Mouse (Mus musculus): ENCODE data around the gene St6galnac3. TPM values are rescaled to one million over a fixed set of nuclear protein-coding genes. Genes with fewer than 3 reads are reported as not detected.

St6galnac3 gene
- total RNA-seq, 1 experiment from 2014 or later, result 9.1 TPM

GRCm38 (mm10) chr3:153339940-153340339, 385.0 kb downstream of the St6galnac3 start:
- no peak for ATAC-seq (replicated peaks in 1 of 2; ENCODE audit: insufficient read depth in 1 of 2, low FRiP score in 2 of 2, low TSS enrichment in 1 of 2, low read depth in 1 of 2, poor library complexity in 2 of 2, severe bottlenecking in 2 of 2)

GRCm38 (mm10) chr3:153339091-153339490, 385.9 kb downstream of the St6galnac3 start:
- no peak for ATAC-seq (replicated peaks in 1 of 2; ENCODE audit: insufficient read depth in 1 of 2, low FRiP score in 2 of 2, low TSS enrichment in 1 of 2, low read depth in 1 of 2, poor library complexity in 2 of 2, severe bottlenecking in 2 of 2)

- ATAC-seq (replicated peaks in 1 of 2; ENCODE audit: insufficient read depth in 1 of 2, low FRiP score in 2 of 2, low TSS enrichment in 1 of 2, low read depth in 1 of 2, poor library complexity in 2 of 2, severe bottlenecking in 2 of 2), result no peak
These were observed 387.2 kb downstream of the St6galnac3 start for GRCm38 (mm10) chr3:153337779-153338178.

GRCm38 (mm10) chr3:153337221-153337620, 387.8 kb downstream of the St6galnac3 start:
- ATAC-seq (replicated peaks in 1 of 2; ENCODE audit: insufficient read depth in 1 of 2, low FRiP score in 2 of 2, low TSS enrichment in 1 of 2, low read depth in 1 of 2, poor library complexity in 2 of 2, severe bottlenecking in 2 of 2), result no peak

- ATAC-seq (replicated peaks in 1 of 2; ENCODE audit: insufficient read depth in 1 of 2, low FRiP score in 2 of 2, low TSS enrichment in 1 of 2, low read depth in 1 of 2, poor library complexity in 2 of 2, severe bottlenecking in 2 of 2), result no peak
These were observed 390.7 kb downstream of the St6galnac3 start for GRCm38 (mm10) chr3:153334152-153334825.

- no peak for ATAC-seq (replicated peaks in 1 of 2; ENCODE audit: insufficient read depth in 1 of 2, low FRiP score in 2 of 2, low TSS enrichment in 1 of 2, low read depth in 1 of 2, poor library complexity in 2 of 2, severe bottlenecking in 2 of 2)
These were observed 400.7 kb downstream of the St6galnac3 start for GRCm38 (mm10) chr3:153324307-153324706.

- ATAC-seq (replicated peaks in 1 of 2; ENCODE audit: insufficient read depth in 1 of 2, low FRiP score in 2 of 2, low TSS enrichment in 1 of 2, low read depth in 1 of 2, poor library complexity in 2 of 2, severe bottlenecking in 2 of 2), result no peak
These were observed 401.5 kb downstream of the St6galnac3 start for GRCm38 (mm10) chr3:153323446-153323845.

- ATAC-seq (replicated peaks in 1 of 2; ENCODE audit: insufficient read depth in 1 of 2, low FRiP score in 2 of 2, low TSS enrichment in 1 of 2, low read depth in 1 of 2, poor library complexity in 2 of 2, severe bottlenecking in 2 of 2), result peak; percentile 39 to 46; a peak in 3 of 4 replicates
These were observed 411.4 kb downstream of the St6galnac3 start for GRCm38 (mm10) chr3:153313583-153313982.

- no peak for ATAC-seq (replicated peaks in 1 of 2; ENCODE audit: insufficient read depth in 1 of 2, low FRiP score in 2 of 2, low TSS enrichment in 1 of 2, low read depth in 1 of 2, poor library complexity in 2 of 2, severe bottlenecking in 2 of 2)
These were observed 411.8 kb downstream of the St6galnac3 start for GRCm38 (mm10) chr3:153313167-153313566.

GRCm38 (mm10) chr3:153312006-153312405, 413.0 kb downstream of the St6galnac3 start:
- ATAC-seq (replicated peaks in 1 of 2; ENCODE audit: insufficient read depth in 1 of 2, low FRiP score in 2 of 2, low TSS enrichment in 1 of 2, low read depth in 1 of 2, poor library complexity in 2 of 2, severe bottlenecking in 2 of 2), result no peak

GRCm38 (mm10) chr3:153308379-153308778, 416.6 kb downstream of the St6galnac3 start:
- ATAC-seq (replicated peaks in 1 of 2; ENCODE audit: insufficient read depth in 1 of 2, low FRiP score in 2 of 2, low TSS enrichment in 1 of 2, low read depth in 1 of 2, poor library complexity in 2 of 2, severe bottlenecking in 2 of 2), result peak; percentile 39 to 59; a peak in 3 of 4 replicates

GRCm38 (mm10) chr3:153305153-153305552, 419.8 kb downstream of the St6galnac3 start:
- no peak for ATAC-seq (replicated peaks in 1 of 2; ENCODE audit: insufficient read depth in 1 of 2, low FRiP score in 2 of 2, low TSS enrichment in 1 of 2, low read depth in 1 of 2, poor library complexity in 2 of 2, severe bottlenecking in 2 of 2)

GRCm38 (mm10) chr3:153302376-153302775, 422.6 kb downstream of the St6galnac3 start:
- no peak for ATAC-seq (replicated peaks in 1 of 2; ENCODE audit: insufficient read depth in 1 of 2, low FRiP score in 2 of 2, low TSS enrichment in 1 of 2, low read depth in 1 of 2, poor library complexity in 2 of 2, severe bottlenecking in 2 of 2)

GRCm38 (mm10) chr3:153296375-153297068, 428.5 kb downstream of the St6galnac3 start:
- ATAC-seq (replicated peaks in 1 of 2; ENCODE audit: insufficient read depth in 1 of 2, low FRiP score in 2 of 2, low TSS enrichment in 1 of 2, low read depth in 1 of 2, poor library complexity in 2 of 2, severe bottlenecking in 2 of 2), result no peak

GRCm38 (mm10) chr3:153292853-153293252, 432.1 kb downstream of the St6galnac3 start:
- ATAC-seq (replicated peaks in 1 of 2; ENCODE audit: insufficient read depth in 1 of 2, low FRiP score in 2 of 2, low TSS enrichment in 1 of 2, low read depth in 1 of 2, poor library complexity in 2 of 2, severe bottlenecking in 2 of 2), result peak; percentile 46 to 71; a peak in 2 of 4 replicates

GRCm38 (mm10) chr3:153292363-153292762, 432.6 kb downstream of the St6galnac3 start:
- no peak for ATAC-seq (replicated peaks in 1 of 2; ENCODE audit: insufficient read depth in 1 of 2, low FRiP score in 2 of 2, low TSS enrichment in 1 of 2, low read depth in 1 of 2, poor library complexity in 2 of 2, severe bottlenecking in 2 of 2)

- ATAC-seq (replicated peaks in 1 of 2; ENCODE audit: insufficient read depth in 1 of 2, low FRiP score in 2 of 2, low TSS enrichment in 1 of 2, low read depth in 1 of 2, poor library complexity in 2 of 2, severe bottlenecking in 2 of 2), result no peak
These were observed 433.4 kb downstream of the St6galnac3 start for GRCm38 (mm10) chr3:153291406-153292045.

- no peak for ATAC-seq (replicated peaks in 1 of 2; ENCODE audit: insufficient read depth in 1 of 2, low FRiP score in 2 of 2, low TSS enrichment in 1 of 2, low read depth in 1 of 2, poor library complexity in 2 of 2, severe bottlenecking in 2 of 2)
These were observed 435.0 kb downstream of the St6galnac3 start for GRCm38 (mm10) chr3:153289971-153290370.

Data from hematopoietic stem cell, adult 5-6 weeks (primary cell).